Mouse (Mus musculus) embryonic fibroblast, embryonic 13.5 days (primary cell): ENCODE measurements at regions not wholly inside any gene's neighbourhood (a gene's known extent, or its start where the extent isn't known, plus 50 kb on each side); places are given as distances from the start of the nearest gene placed in this dataset.

Experiments used
- CTCF ChIP-seq: IDR thresholded peaks from 2 replicates; pipeline ENCODE4 v1.5.1; 2011; ENCODE audit warnings: mild to moderate bottlenecking, control low read depth, low read length, moderate library complexity, borderline replicate concordance; ENCODE audit not compliant: insufficient read depth
- POLR2A ChIP-seq: IDR thresholded peaks from 2 replicates; pipeline ENCODE4 v1.6.1; 2011; ENCODE audit warnings: low read depth, mild to moderate bottlenecking, control low read depth, low read length, moderate library complexity

DNA sequence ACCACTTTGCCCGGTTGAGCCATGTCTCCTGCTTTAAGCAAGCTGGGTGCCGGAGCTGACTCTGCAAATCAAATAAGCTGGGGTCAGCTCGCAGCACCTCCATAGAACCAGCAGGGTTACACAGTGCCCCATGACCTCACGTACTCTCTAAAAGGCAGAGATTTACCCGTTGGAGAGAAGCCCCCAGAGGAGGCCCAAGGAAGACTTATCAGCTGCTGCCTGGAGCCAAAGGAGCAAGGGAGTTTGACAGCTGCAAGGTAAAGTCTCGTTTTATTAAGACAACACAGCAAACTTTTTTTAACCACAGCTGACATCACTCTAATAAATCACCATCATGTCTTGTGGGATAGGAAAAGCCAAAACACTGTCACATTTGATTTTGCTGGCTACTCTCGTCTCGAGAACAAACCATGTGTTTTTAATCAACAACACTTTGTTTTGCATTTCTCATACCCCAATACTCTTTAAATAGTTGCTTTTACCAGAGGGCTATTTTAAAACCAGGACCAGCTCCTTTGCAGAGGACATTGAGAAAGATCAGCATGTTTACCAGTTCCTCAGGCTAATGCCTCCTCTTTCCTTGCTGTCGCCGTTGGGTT, 148.7 kb upstream of the Zfp703 start:
- TF ChIP-seq CTCF (no peak), POLR2A (no peak)
